Mouse (Mus musculus) midbrain, embryonic 11.5 days (tissue): Measurements from ENCODE around the gene Apc2. TPM values are rescaled to one million over a fixed set of nuclear protein-coding genes. Genes with fewer than 3 reads are reported as not detected.

ENCODE experiments used
- ATAC-seq: fragments of 200-750 bp; cut with Nextera tagmentation; 2 replicates; pipeline ENCODE4 v1.8.0; 2017; ENCODE audit warnings: moderate TSS enrichment, moderate library complexity; ENCODE audit not compliant: low FRiP score
- DNase-seq: peaks from one replicate; pipeline ENCODE4 v3.0.0; 2015; ENCODE audit warnings: low spot score; ENCODE audit errors: missing footprints
- H3K27ac ChIP-seq: fragments of 300-500 bp; sonication (generic); 2 replicates; pipeline ENCODE4 v1.5.1; 2014; ENCODE audit warnings: low read depth, low read length
- H3K27me3 ChIP-seq: fragments of 300-500 bp; sonication (generic); 2 replicates; pipeline ENCODE4 v1.6.1; 2014; ENCODE audit warnings: mild to moderate bottlenecking, low read length, moderate library complexity, mixed read lengths; ENCODE audit not compliant: control insufficient read depth, insufficient read depth
- H3K36me3 ChIP-seq: fragments of 300-500 bp; sonication (generic); 2 replicates; pipeline ENCODE4 v1.6.1; 2014; ENCODE audit warnings: mild to moderate bottlenecking, low read length, moderate library complexity, mixed read lengths; ENCODE audit not compliant: control insufficient read depth, insufficient read depth
- H3K4me1 ChIP-seq: fragments of 300-500 bp; sonication (generic); 2 replicates; pipeline ENCODE4 v1.6.1; 2014; ENCODE audit warnings: low read length; ENCODE audit not compliant: control insufficient read depth, insufficient read depth
- H3K4me2 ChIP-seq: fragments of 300-500 bp; sonication (generic); 2 replicates; pipeline ENCODE4 v1.6.1; 2014; ENCODE audit warnings: mild to moderate bottlenecking, moderate library complexity
- H3K4me3 ChIP-seq: fragments of 300-500 bp; sonication (generic); 2 replicates; pipeline ENCODE4 v1.5.1; 2014; ENCODE audit warnings: low read depth, low read length
- H3K9ac ChIP-seq: fragments of 300-500 bp; sonication (generic); 2 replicates; pipeline ENCODE4 v1.6.1; 2014; ENCODE audit warnings: low read length
- H3K9me3 ChIP-seq: fragments of 300-500 bp; sonication (generic); 2 replicates; pipeline ENCODE4 v1.6.1; 2016; ENCODE audit warnings: low read length; ENCODE audit not compliant: control insufficient read depth
- WGBS: fragments of 180-500 bp; shearing (Covaris S2); extraction: QIAGEN DNeasy Blood & Tissue Kit; methylation state at CpG from one replicate; pipeline ENCODE4 v1.1.7; 2014; 5-methylcytosine and 5-hydroxymethylcytosine counted together
- polyA plus RNA-seq: library from polyadenylated mRNA; unstranded; fragments of >200 nt; fragmentation: Nextera tagmentation; extraction: Ambion mirVana; gene quantifications from 2 replicates; pipeline ENCODE4 v1.2.1, GENCODE M21; 2014

The Apc2 gene
- polyA plus RNA-seq, 1 experiment from 2014 or later: 63.4 TPM

GRCm38 (mm10) chr10:80297526-80298133, 1.9 kb downstream of the Apc2 start:
- ATAC-seq: no peak
- H3K27ac ChIP-seq: peak overlapping the region; percentile 25; the same call in 1 of the 2 replicates
- H3K9me3 ChIP-seq: no peaks in the 10 kb centered on the region
- WGBS: 73% methylated on average over 8 of the region's 8 CpGs
- H3K4me3 ChIP-seq: no peak overlapping the region
- DNase-seq: no peak
- peaks cover 12% of the 10 kb centered on the region for H3K36me3 ChIP-seq
- H3K4me1 ChIP-seq: peaks cover 72% of the 10 kb centered on the region
- no peak overlapping the region for H3K4me2 ChIP-seq
- peak overlapping the region; percentile 27; the same call in 1 of the 2 replicates for H3K9ac ChIP-seq
- H3K27me3 ChIP-seq: 0 out of 2 replicates have a peak, but pooled peaks cover 2% of the 10 kb centered on the region

DNA sequence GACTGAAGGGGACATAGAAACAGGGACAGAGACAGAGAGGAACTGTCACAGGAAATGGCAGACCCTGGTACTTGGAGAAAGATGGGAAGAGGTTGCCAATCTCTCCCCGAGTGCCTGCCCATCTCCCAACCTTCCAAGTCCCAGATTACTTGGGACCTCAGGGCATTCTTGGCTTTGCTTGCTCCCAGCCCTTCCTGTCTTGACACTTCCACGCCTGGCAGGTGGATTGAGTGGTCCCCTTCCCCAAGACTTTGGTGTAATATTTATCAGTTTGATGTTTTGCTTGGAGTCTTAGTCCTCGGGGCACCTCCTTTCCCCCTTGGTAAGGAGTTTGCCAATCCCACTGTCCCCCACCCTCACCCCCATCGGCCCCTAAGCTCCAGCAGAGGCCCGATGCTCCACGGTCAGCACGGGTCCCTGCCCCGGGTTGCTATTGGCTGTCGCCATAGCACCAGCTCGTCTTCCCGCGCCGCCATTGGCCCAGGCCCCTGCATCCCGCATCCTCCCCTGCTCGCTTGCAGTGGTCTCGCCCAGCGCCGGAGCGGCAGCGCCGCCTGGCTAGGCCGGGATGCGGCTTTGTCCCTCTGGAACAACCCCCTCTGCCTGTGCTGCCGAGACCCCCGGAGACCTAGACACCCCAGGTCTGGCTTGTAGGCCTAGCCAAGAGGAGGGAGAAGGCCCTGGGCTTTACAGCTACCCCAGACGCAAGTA, 2.9 kb downstream of the Apc2 start:
- H3K27ac ChIP-seq: peak overlapping the region; percentile 87
- peak overlapping the region; percentile 66 for H3K4me3 ChIP-seq
- peak; percentile 97 for DNase-seq
- peak overlapping the region; percentile 65 for H3K4me2 ChIP-seq
- peaks cover 12% of the 10 kb centered on the region for H3K36me3 ChIP-seq
- H3K4me1 ChIP-seq: peaks cover 67% of the 10 kb centered on the region
- 4% methylated on average over 26 of the region's 26 CpGs for WGBS
- no peaks in the 10 kb centered on the region for H3K9me3 ChIP-seq
- H3K9ac ChIP-seq: peak overlapping the region; percentile 90
- peak; percentile 87 for ATAC-seq
- H3K27me3 ChIP-seq: 0 out of 2 replicates have a peak, but pooled peaks cover 2% of the 10 kb centered on the region

GRCm38 (mm10) chr10:80299301-80299700, 3.5 kb downstream of the Apc2 start:
- DNase-seq (no peak), ATAC-seq (no peak)
- WGBS: 3% methylated on average over 15 of the region's 15 CpGs
- peak overlapping the region; percentile 90 for H3K9ac ChIP-seq
- peaks cover 7% of the 10 kb centered on the region for H3K36me3 ChIP-seq
- H3K27me3 ChIP-seq: 0 out of 2 replicates have a peak, but pooled peaks cover 2% of the 10 kb centered on the region
- H3K4me1 ChIP-seq: peaks cover 67% of the 10 kb centered on the region
- peak overlapping the region; percentile 65 for H3K4me2 ChIP-seq
- H3K9me3 ChIP-seq: no peaks in the 10 kb centered on the region
- peak overlapping the region; percentile 87 for H3K27ac ChIP-seq
- H3K4me3 ChIP-seq: peak overlapping the region; percentile 66

DNA sequence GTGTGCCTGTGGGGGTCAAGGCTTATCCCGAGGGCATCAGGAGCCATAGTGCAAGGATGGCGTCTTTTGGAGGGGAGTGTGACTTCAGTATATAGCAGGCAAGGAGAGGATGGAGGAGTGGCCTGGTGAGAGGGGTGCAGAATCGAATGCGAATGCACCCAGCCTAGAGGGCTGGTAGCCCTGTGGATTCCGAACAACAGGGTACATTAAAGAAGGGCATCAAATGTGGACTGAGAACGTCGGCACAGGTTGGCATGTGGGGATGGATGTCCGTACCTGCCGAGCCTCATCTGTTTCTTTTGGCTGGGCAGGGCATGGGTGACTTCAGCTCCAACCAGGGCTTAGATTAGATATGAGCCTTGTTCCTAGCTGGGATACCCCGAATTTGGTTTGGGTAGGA, 4.0 kb downstream of the Apc2 start:
- peak overlapping the region; percentile 87 for H3K27ac ChIP-seq
- H3K4me1 ChIP-seq: peaks cover 71% of the 10 kb centered on the region
- H3K4me2 ChIP-seq: peak overlapping the region; percentile 65
- H3K4me3 ChIP-seq: peak overlapping the region; percentile 66
- H3K9ac ChIP-seq: peak overlapping the region; percentile 90
- 0 out of 2 replicates have a peak, but pooled peaks cover 2% of the 10 kb centered on the region for H3K27me3 ChIP-seq
- 56% methylated on average over 10 of the region's 10 CpGs for WGBS
- ATAC-seq (no peak), DNase-seq (no peak)
- no peaks in the 10 kb centered on the region for H3K9me3 ChIP-seq
- peaks cover 5% of the 10 kb centered on the region for H3K36me3 ChIP-seq

GRCm38 (mm10) chr10:80300672-80301181, 5.0 kb downstream of the Apc2 start:
- H3K9ac ChIP-seq: peak overlapping the region; percentile 90
- peak overlapping the region; percentile 66 for H3K4me3 ChIP-seq
- H3K36me3 ChIP-seq: peaks cover 5% of the 10 kb centered on the region
- DNase-seq: peak; percentile 94
- peaks cover 62% of the 10 kb centered on the region for H3K4me1 ChIP-seq
- H3K9me3 ChIP-seq: no peaks in the 10 kb centered on the region
- peak overlapping the region; percentile 65 for H3K4me2 ChIP-seq
- H3K27me3 ChIP-seq: 0 out of 2 replicates have a peak, but pooled peaks cover 2% of the 10 kb centered on the region
- ATAC-seq: peak; percentile 70
- 9% methylated on average over 11 of the region's 11 CpGs for WGBS
- peak overlapping the region; percentile 87 for H3K27ac ChIP-seq

GRCm38 (mm10) chr10:80301256-80302081, 5.7 kb downstream of the Apc2 start:
- WGBS: 67% methylated on average over 10 of the region's 10 CpGs
- Histone ChIP-seq H3K4me2 (peak overlapping the region; percentile 65), H3K27me3 (peaks cover 2% of the 10 kb centered on the region; the same call in 1 of the 2 replicates), H3K27ac (peak overlapping the region; percentile 87), H3K9me3 (no peaks in the 10 kb centered on the region), H3K36me3 (peaks cover 11% of the 10 kb centered on the region), H3K9ac (peak overlapping the region; percentile 90), H3K4me3 (peak overlapping the region; percentile 66), H3K4me1 (peaks cover 58% of the 10 kb centered on the region)
- ATAC-seq (peak; percentile 8; the same call in 1 of the 2 replicates), DNase-seq (peak; percentile 83)

DNA sequence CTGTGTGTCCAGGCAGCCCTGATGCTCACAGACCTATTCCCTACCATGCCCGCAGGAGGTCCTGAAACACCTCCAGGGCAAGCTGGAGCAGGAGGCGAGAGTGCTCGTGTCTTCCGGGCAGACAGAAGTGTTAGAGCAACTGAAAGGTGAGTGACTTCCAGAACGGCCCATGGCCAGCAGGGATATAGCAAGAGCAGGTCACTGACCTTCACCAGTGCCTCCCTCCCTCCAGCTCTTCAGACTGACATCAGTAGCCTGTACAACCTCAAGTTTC, 6.2 kb downstream of the Apc2 start:
- H3K4me1 ChIP-seq: peaks cover 52% of the 10 kb centered on the region
- peak overlapping the region; percentile 66 for H3K4me3 ChIP-seq
- H3K4me2 ChIP-seq: peak overlapping the region; percentile 65
- 0 out of 2 replicates have a peak overlapping the region, but pooled peaks have one; percentile 6 for H3K27ac ChIP-seq
- no peaks in the 10 kb centered on the region for H3K9me3 ChIP-seq
- WGBS: 55% methylated on average over 5 of the region's 5 CpGs
- peak overlapping the region; percentile 90 for H3K9ac ChIP-seq
- DNase-seq: no peak
- no peak for ATAC-seq
- peaks cover 2% of the 10 kb centered on the region; the same call in 1 of the 2 replicates for H3K27me3 ChIP-seq
- peaks cover 16% of the 10 kb centered on the region for H3K36me3 ChIP-seq

- Histone ChIP-seq H3K9me3 (no peaks in the 10 kb centered on the region), H3K4me2 (peak overlapping the region; percentile 65), H3K4me3 (peak overlapping the region; percentile 66), H3K27ac (no peak overlapping the region), H3K9ac (peak overlapping the region; percentile 90), H3K36me3 (peaks cover 21% of the 10 kb centered on the region), H3K4me1 (peaks cover 48% of the 10 kb centered on the region), H3K27me3 (peaks cover 2% of the 10 kb centered on the region; the same call in 1 of the 2 replicates)
- ATAC-seq: no peak
- DNase-seq: peak; percentile 90
- 10% methylated on average over 9 of the region's 9 CpGs for WGBS
Observed at GRCm38 (mm10) chr10:80302471-80302881, 6.7 kb downstream of the Apc2 start.
